Mouse (Mus musculus): ENCODE measurements around the gene Spcs2. TPM values are rescaled to one million over a fixed set of nuclear protein-coding genes. Genes with fewer than 3 reads are reported as not detected.

The Spcs2 gene
- polyA plus RNA-seq, 1 experiment from 2014 or later: 400 TPM

DNA sequence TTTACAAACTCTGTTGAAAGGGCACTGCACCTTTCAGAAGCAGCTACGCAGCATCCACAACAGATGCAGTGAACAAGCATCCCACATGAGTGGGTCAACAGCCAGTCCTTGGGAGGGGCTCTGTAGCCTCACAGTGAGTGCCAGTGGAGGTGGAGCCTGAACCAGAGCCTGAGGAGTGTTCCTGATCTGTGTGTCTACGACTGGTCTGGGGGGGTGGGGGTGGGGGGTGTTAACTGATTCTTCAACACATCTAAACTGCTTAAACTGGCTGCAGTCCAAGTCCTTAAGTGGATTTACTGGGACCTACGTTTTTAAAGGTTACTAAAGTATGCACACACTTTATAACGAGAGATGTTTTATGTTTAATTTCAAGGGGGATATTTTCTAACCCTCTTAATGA lies 26.5 kb downstream of the Spcs2 start:
- Histone ChIP-seq H3K4me3 (no peak overlapping the region), H3K4me1 (peaks cover 12% of the 10 kb centered on the region), H3K27ac (peak overlapping the region; percentile 30), H3K36me3 (peaks cover 33% of the 10 kb centered on the region), H3K9me3 (no peaks in the 10 kb centered on the region), H3K9ac (no peak overlapping the region), H3K4me2 (no peak overlapping the region), H3K27me3 (no peaks in the 10 kb centered on the region)
- 34% methylated on average over 4 of the region's 4 CpGs for WGBS
- ATAC-seq (ENCODE audit: borderline replicate concordance, extremely low read depth, low FRiP score, low TSS enrichment): peak; percentile 85

DNA sequence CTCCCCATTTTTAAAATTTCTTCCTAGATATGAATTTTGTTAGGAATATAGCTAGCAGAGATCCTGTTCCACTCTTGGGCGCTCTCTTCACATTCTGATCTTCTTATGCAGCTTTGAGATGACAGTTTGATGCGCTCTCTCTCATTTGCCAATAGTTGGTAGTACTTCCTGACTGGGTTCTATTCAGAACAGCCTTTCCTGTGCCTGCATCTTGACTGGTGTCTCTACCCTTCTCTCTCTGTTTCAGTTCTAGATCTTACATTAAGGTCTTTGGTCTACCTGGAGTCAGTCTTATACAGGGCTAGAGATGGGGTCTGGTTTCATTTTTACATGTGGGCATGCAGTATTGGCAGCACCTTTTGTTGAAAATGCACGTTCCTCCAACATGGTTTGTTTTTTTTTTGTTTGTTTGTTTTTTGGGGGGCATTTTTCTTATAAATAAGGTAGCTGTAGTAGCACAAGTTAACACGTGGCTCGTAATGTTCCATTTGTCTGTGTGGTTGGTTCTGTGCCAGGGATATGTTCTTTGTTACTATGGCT lies 28.9 kb downstream of the Spcs2 start:
- Histone ChIP-seq H3K36me3 (peaks cover 14% of the 10 kb centered on the region), H3K4me1 (peaks cover 12% of the 10 kb centered on the region), H3K27me3 (no peaks in the 10 kb centered on the region), H3K9me3 (no peaks in the 10 kb centered on the region), H3K4me3 (no peak overlapping the region), H3K9ac (no peak overlapping the region), H3K27ac (no peak overlapping the region), H3K4me2 (no peak overlapping the region)
- 77% methylated on average over 5 of the region's 5 CpGs for WGBS
- ATAC-seq (ENCODE audit: borderline replicate concordance, extremely low read depth, low FRiP score, low TSS enrichment): no peak

DNA sequence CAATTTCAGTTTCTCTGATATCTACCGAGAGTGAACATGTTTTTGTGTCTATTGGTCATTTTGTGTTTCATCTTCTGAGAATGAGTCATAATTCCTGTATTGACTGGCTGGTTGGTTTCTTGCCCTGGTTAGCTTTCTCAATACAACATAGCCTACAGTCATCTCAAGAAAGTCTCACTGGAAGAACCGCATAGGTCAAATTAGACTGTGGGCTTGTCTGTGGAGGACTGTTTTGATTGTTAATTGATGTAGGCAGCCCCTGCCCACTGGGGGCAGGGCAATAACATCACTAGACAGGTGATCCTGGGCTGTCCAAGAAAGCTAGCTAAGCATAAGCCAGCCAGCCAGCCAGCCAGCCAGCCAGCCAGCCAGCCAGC lies 29.4 kb downstream of the Spcs2 start:
- Histone ChIP-seq H3K4me1 (peaks cover 12% of the 10 kb centered on the region), H3K36me3 (peaks cover 10% of the 10 kb centered on the region; the same call in 1 of the 2 replicates), H3K9ac (no peak overlapping the region), H3K9me3 (no peaks in the 10 kb centered on the region), H3K4me2 (no peak overlapping the region), H3K27me3 (no peaks in the 10 kb centered on the region), H3K27ac (no peak overlapping the region), H3K4me3 (no peak overlapping the region)
- 84% methylated on average over 2 of the region's 2 CpGs for WGBS
- no peak for ATAC-seq (ENCODE audit: borderline replicate concordance, extremely low read depth, low FRiP score, low TSS enrichment)

DNA sequence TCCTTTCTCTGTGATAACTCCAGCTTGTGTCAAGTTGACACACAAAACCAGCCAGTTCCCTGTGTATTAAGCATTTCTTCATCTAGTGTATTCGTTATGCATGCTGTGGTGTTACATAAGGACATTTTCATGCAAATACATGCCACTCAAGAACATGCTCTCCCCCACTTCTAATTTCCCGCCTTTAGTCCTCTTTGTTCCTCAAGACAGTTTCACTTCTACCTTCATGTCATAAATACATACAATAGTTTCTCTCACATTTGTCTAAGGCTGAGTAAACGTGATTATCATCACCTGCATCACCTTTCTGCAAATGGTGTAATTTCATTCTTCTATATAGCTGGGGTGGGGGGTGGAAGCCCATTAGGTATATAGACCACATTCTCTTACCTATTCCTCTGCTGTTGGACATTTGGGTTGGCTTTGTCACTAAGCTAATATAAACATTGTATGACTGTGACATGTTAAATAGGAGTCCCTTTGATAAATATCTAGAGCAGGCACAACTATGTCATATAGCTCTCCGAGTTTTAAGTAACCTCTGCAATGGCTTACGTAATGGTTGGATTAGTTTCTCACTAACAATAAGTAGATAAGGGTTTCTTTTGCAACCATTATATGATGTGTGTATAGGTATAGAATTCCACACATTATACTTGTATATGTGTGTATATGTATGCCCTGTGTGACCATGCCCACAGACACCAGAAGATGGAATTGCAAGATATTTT lies 30.0 kb downstream of the Spcs2 start:
- WGBS: 75% methylated on average over 5 of the region's 5 CpGs
- no peaks in the 10 kb centered on the region for H3K9me3 ChIP-seq
- H3K4me2 ChIP-seq: no peak overlapping the region

DNA sequence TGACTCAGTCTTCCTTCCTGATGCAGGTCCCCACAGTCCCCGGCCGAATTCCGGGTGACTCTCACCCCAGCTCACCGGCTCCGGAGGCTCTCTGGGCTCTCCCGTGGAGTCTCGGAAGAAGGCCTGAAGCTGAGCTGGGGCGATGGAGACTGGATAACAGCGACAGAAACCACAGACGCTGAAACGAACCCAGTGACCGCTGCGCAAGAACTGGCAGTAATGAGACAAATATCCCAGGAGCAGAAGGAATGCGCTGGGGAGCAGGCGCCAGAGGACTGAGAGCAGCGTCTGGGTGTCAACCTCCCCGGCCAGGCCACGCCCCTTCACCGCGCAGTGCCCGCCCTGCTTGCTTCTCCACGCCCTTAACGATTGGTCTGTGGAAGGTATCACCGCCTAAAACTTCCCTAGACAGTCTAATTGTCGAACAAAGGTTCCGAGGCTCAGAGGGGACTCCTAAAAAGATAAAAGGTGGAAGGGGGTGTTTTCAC lies 35.1 kb downstream of the Spcs2 start, which contains the start of gene Neu3:
Neu3 (minus strand) TSS at position 335 of the 488 bp plus-strand sequence.
- Histone ChIP-seq H3K9me3 (no peaks in the 10 kb centered on the region), H3K27ac (peak within 1 kb of the TSS; percentile 90), H3K36me3 (no peaks in the 10 kb centered on the region), H3K9ac (peak within 1 kb of the TSS; percentile 58), H3K4me1 (peaks cover 14% of the 10 kb centered on the region; the same call in 1 of the 2 replicates), H3K4me3 (peak within 1 kb of the TSS; percentile 50), H3K4me2 (peak within 1 kb of the TSS; percentile 63), H3K27me3 (no peaks in the 10 kb centered on the region)
- WGBS: under 1% methylated on average over 26 of the region's 26 CpGs
- ATAC-seq (ENCODE audit: borderline replicate concordance, extremely low read depth, low FRiP score, low TSS enrichment): peak; percentile 99

More for the DNA sequence above, 30.0 kb downstream of the Spcs2 start:
- Histone ChIP-seq H3K4me1 (peaks cover 11% of the 10 kb centered on the region), H3K36me3 (peaks cover 5% of the 10 kb centered on the region; the same call in 1 of the 2 replicates), H3K27me3 (no peaks in the 10 kb centered on the region), H3K9ac (no peak overlapping the region), H3K4me3 (no peak overlapping the region), H3K27ac (no peak overlapping the region)
- no peak for ATAC-seq (ENCODE audit: borderline replicate concordance, extremely low read depth, low FRiP score, low TSS enrichment)

DNA sequence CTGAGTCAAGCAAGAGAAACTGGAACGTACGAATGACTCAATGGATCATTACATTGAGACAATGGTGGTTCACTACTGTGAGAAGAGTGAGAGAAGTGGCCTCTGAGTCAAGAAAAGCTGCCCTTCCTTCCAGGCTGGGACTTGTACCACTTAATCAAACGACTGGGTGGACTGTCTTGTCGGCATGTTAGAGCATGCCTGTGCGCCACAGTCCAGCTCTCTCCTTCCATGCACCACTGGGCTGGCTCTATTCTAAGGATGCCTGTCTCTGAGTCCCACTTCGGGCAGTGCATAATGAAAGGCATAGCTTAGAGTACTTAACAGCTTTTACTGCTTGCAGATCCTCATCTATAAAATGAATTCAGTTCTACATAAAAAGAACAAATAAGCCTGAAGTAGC lies 37.2 kb downstream of the Spcs2 start:
- Histone ChIP-seq H3K4me2 (0 out of 2 replicates have a peak overlapping the region, but pooled peaks have one; percentile 6), H3K9me3 (no peaks in the 10 kb centered on the region), H3K27ac (no peak overlapping the region), H3K27me3 (no peaks in the 10 kb centered on the region), H3K9ac (no peak overlapping the region), H3K36me3 (no peaks in the 10 kb centered on the region), H3K4me3 (no peak overlapping the region), H3K4me1 (peaks cover 14% of the 10 kb centered on the region; the same call in 1 of the 2 replicates)
- WGBS: 64% methylated on average over 6 of the region's 6 CpGs
- no peak for ATAC-seq (ENCODE audit: borderline replicate concordance, extremely low read depth, low FRiP score, low TSS enrichment)

DNA sequence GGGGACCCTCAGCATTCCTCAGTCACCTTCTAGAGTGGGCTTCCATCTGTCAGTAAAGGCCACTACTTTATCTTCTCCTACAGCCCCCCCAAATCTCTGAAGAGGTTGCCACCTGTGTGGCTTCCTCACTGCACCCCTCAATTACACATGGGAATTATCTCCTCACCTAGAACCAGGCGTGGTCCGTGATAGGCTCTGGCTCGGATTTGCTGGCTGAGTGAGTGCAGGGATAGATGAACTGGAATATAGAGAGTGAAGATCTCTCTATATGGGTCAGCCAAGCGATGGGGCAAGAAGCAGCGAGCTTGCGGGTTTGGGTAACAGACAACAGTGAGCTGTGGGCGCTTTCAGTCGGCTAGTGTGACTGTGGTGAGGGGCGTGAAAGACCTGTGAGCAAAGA lies 37.8 kb downstream of the Spcs2 start:
- no peak overlapping the region for H3K27ac ChIP-seq
- H3K4me3 ChIP-seq: no peak overlapping the region
- H3K4me2 ChIP-seq: no peak overlapping the region
- H3K9ac ChIP-seq: no peak overlapping the region
- no peaks in the 10 kb centered on the region for H3K27me3 ChIP-seq
- H3K4me1 ChIP-seq: peaks cover 14% of the 10 kb centered on the region; the same call in 1 of the 2 replicates
- no peaks in the 10 kb centered on the region for H3K36me3 ChIP-seq
- ATAC-seq (ENCODE audit: borderline replicate concordance, extremely low read depth, low FRiP score, low TSS enrichment): no peak
- WGBS: 80% methylated on average over 9 of the region's 9 CpGs
- H3K9me3 ChIP-seq: no peaks in the 10 kb centered on the region

DNA sequence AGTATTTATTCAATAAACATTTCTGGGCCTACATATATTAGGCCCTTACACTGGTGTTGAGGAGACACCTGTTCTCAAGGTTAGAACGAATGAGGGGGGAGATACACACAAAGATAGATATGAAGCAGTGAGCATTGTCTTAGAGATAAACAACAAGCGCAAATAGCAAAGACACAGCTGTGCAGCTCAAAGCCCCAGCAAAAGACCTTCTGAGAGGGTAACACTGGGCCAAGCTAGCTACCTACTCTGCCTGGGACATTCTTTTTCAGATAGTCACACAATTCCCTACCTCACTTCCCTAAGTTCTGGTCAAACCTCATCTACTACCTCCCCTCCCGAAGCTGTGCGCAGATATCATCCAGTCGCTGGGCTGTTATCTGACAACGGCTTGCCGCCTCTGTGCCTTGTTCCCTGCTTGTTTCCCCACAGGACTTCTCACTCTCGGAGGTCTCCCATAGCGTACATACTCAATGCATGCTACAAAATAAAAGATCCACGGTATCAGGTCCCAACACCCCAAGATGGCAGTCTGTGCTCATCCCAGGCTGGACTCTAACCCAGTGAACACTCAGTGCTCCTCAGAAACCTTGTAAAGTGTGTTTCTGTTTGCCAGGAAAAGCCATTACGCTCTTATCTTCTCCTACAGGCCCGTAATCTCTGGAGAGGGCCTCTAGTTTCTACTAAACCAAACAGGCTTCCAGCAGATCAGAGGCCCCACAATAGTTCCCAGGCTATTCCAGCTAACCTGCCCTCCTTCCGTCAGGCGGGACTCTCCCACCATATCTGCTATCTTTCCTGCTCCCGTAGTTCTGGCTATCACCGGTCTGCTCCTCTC lies 38.4 kb downstream of the Spcs2 start:
- no peaks in the 10 kb centered on the region for H3K36me3 ChIP-seq
- no peaks in the 10 kb centered on the region for H3K27me3 ChIP-seq
- peaks cover 14% of the 10 kb centered on the region; the same call in 1 of the 2 replicates for H3K4me1 ChIP-seq
- H3K9ac ChIP-seq: no peak overlapping the region
- no peak overlapping the region for H3K4me3 ChIP-seq
- no peak overlapping the region for H3K27ac ChIP-seq
- no peak for ATAC-seq (ENCODE audit: borderline replicate concordance, extremely low read depth, low FRiP score, low TSS enrichment)
- WGBS: 53% methylated on average over 16 of the region's 16 CpGs
- peak overlapping the region; percentile 24; the same call in 1 of the 2 replicates for H3K4me2 ChIP-seq
- H3K9me3 ChIP-seq: no peaks in the 10 kb centered on the region

DNA sequence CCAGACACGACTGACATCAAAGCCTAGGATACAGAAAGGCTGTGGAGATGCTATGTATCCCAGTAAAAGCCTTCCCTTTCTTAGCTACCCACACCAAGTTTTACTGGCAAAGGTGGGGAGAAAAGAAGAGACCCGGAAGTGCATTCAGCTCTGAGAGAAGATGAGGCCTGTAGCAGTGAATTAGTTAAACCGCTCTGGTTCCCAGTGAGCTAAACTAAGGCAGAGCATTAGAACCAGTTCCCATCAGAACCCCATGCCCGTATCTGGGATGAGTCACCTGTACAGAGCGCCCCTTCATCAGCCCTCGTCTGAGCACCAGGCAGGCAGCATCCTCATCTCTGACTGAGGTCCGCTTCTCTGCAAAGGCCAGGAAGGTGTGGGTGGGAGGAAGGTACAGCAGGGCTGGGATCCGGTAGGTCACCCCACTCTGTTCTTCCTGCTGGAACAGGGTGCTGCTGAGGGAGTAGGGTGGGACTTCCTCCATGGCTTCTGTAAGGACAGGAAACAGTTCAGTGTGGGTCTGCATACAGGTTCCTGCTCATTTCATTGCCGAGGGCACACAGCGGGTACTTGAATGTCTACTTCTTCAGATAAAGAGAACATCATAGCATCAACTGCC lies 40.1 kb downstream of the Spcs2 start:
- WGBS: 86% methylated on average over 10 of the region's 10 CpGs
- Histone ChIP-seq H3K4me2 (no peak overlapping the region), H3K9me3 (no peaks in the 10 kb centered on the region), H3K4me1 (peaks cover 11% of the 10 kb centered on the region; the same call in 1 of the 2 replicates), H3K36me3 (no peaks in the 10 kb centered on the region), H3K27ac (no peak overlapping the region), H3K9ac (no peak overlapping the region), H3K4me3 (no peak overlapping the region), H3K27me3 (no peaks in the 10 kb centered on the region)
- no peak; the same call in 1 of the 2 replicates for ATAC-seq (ENCODE audit: borderline replicate concordance, extremely low read depth, low FRiP score, low TSS enrichment)

DNA sequence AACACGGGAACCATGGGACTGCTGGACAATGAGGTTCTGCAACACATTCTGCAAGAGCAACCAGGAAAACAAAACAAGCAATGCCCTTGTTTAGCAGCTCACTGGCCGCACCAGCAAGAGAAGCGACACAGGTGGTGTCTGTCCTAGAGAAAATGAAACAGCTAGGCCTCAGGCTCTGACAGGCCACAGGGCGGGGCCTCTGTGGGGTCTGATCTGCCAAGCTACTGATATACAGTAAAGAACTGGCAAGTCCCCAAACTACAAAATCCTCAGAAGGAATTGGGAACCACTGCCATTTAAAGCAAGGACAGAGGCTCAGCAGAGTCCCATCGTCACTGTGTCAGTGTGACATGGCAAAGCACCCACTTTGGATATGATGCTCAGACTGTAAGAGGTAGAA lies 40.8 kb downstream of the Spcs2 start:
- Histone ChIP-seq H3K4me3 (no peak overlapping the region), H3K27ac (no peak overlapping the region), H3K9ac (no peak overlapping the region), H3K4me2 (no peak overlapping the region), H3K4me1 (peaks cover 8% of the 10 kb centered on the region; the same call in 1 of the 2 replicates), H3K9me3 (no peaks in the 10 kb centered on the region), H3K36me3 (no peaks in the 10 kb centered on the region), H3K27me3 (no peaks in the 10 kb centered on the region)
- whole genome bisulfite sequencing: 58% methylated on average over 5 of the region's 5 CpGs
- ATAC-seq (ENCODE audit: borderline replicate concordance, extremely low read depth, low FRiP score, low TSS enrichment): no peak

DNA sequence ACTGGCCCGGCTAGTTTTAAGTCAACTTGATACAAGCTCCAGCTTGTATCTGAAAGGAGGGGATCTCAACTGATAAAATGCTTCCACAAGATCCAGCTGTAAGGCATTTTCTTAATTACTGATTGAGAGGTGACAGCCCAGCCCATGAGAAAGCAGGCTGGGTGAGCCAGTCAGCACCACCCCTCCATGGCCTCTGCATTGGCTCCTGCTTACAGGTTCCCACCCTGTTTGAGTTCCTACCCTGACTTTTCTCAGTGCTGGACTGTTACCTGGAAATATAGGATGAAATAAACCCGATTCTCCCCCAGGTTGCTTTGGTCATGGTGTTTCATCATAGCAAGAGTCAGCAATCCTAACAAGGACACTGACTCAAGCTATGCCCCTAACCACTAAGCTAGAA lies 41.3 kb downstream of the Spcs2 start:
- Histone ChIP-seq H3K36me3 (no peaks in the 10 kb centered on the region), H3K4me1 (peaks cover 8% of the 10 kb centered on the region; the same call in 1 of the 2 replicates), H3K27me3 (no peaks in the 10 kb centered on the region), H3K9me3 (no peaks in the 10 kb centered on the region), H3K4me2 (no peak overlapping the region), H3K4me3 (no peak overlapping the region), H3K9ac (no peak overlapping the region), H3K27ac (no peak overlapping the region)
- no peak for ATAC-seq (ENCODE audit: borderline replicate concordance, extremely low read depth, low FRiP score, low TSS enrichment)
- WGBS: 74% methylated on average over 2 of the region's 2 CpGs

Data from lung, embryonic 15.5 days (tissue).